Mouse (Mus musculus): ENCODE results near the gene Pacs2. TPM values are rescaled to one million over a fixed set of nuclear protein-coding genes. Genes with fewer than 3 reads are reported as not detected.

Pacs2 gene
- total RNA-seq, 2 experiments from 2014 or later: 14.5 to 18.3 TPM

DNA sequence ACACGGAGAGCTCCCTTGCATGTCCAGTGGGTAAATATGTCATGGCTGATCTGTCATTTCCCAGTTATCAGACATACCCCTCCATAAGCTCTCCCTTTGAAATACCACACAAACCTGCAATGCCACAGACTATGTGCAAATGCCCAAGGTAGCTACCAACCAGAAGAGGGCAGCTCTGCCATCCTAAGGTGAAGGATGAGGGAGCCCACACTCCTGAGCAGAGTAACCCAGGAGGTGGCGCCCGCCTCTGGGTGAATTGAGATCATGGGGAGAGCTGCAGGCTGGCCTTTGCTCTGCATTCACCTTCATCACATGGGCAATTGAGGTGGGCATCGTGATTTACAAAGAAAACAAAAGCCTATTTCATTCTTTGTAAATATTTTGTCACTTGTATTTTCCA is 9.3 kb upstream of the Pacs2 start:
- ATAC-seq (replicated peaks; ENCODE audit: low FRiP score, poor library complexity, severe bottlenecking): no peak

DNA sequence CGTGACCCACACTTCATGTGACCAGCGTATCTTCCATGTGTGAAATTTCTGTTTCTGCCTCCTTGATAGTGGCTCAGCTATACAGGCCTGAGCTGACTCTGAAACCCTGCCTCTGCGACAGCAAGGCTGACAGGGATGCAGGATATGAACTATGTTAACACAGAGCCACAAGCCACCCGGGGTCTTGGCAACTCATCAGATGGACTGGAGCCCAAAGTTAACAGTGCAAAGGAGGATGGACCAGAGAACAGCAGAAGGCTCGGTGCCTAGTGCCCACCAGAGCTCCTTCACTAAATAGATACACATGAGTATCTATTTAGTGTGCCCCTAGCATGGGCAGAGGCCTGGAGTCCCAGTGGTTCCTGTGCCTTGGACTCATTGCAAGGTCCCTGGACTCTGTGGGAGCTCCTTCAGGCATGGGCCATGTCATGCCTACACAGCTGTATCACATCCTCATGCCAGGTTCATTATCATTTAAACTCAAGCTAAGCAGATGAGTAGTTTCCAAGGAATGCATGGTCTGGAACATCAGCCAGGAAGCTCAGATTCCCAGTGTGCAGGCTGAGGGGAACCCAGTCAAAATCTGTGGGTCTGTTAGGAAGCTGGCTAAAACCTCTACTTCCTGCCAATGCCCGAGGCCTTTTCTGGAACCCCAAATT is 2.5 kb upstream of the Pacs2 start:
- ATAC-seq (replicated peaks; ENCODE audit: low FRiP score, poor library complexity, severe bottlenecking): no peak

DNA sequence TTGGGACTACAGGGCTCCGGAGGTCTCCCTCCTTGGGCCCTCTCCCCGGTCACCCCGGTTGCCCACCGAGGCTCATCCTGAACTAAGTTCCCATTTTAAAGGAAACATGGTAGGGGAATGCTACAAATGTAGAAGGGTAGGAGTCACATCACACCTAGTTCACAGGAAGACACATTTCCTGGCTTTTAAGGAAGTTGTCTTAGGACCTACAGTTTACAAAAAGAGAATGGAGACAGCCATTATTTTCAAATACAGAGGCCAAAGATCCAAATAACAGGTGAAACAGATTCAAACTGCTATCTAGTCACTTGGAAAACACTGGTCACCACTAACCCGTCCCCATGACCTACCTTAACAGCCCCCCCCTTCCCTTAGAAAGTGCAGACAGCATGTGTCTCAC is 1.9 kb upstream of the Pacs2 start:
- no peak for ATAC-seq (replicated peaks; ENCODE audit: low FRiP score, poor library complexity, severe bottlenecking)

DNA sequence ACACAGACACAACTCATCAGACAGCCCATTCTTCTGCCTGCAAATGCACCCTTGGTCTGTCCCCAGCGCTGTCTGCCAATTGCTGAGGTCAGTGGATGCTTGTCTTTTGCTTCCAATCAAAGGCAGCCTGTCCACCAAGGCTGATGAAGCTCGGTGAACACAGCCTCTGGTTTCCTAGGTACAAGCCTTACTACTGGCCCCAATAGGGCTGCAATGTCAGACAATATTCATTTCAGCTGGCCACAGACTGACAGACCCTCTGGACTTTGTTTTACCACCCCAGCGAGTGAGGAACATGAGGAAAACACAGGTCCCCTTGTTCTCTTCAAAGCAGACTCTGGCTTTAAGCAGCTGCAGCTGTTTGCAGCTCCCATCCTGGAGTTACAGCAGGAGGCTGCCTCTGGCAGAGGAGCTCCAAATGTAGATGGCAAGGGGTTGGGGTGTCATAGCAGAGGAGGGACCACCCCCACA is 1.3 kb upstream of the Pacs2 start:
- ATAC-seq (replicated peaks; ENCODE audit: low FRiP score, poor library complexity, severe bottlenecking): no peak

DNA sequence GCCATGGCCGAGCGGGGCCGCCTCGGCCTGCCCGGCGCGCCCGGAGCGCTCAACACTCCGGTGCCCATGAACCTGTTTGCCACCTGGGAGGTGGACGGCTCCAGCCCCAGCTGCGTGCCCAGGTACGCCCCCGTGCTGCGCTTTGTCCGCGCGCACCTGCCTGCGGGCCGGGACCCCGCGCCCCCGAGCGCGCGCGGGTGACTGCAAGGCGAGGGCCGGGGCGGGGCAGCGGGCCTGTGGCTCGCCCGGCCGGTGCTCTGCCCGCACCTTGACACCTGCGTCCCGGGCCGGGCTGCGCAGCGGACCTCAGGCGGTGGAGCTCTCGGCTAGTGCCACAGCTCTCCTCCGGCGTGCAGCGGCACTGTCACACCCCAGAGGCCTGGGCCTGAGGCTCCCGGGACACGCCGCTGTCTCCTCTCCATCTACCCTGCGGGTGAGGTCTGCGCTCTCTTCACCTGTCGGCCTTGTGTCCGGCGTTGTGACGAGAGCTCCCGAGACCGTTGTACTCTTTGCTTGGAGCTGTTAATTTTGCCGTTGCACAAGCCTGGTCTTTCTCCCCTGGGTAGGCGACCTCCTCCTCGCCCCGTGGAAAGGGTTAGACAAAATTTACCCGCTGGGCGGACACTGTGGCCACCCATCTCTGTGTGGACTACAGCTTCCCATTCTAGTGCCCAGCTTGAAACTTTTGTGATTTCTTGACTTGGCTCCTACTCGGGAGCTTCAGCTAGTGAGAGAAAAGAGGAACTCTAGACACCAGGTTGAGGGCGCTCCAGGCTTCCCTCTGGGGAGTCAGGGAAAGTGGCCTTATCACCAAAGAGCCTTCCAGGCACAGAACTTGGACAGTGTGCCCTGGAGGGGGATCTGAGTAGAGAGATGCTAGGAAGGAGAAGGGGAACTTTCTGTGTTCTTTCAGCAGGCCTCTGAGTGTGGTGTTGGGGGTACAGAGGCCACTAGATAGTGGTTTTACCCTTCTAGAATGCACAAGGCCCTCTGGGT is 551 bp downstream of the Pacs2 start:
- peak; percentile 64 for ATAC-seq (replicated peaks; ENCODE audit: low FRiP score, poor library complexity, severe bottlenecking)

DNA sequence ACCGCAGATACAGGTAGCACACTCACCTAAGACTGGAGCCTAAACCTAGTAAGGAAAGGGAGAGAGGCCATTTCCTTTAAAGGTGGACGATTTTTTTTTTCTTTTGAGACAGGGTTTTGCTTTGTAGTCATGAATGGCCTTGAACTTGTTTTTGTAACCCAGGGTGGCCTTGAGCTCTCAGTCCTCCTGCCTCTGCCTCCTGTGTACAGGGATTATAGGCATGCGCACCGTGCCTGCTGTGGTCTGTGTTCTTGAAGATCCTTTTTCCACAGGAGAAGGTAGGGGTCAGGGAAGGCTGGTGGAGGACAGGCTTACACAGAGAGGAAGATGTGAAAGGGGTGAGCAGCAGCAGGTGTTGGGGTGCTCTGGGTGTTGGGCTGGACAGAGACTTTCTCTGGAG is 1.6 kb downstream of the Pacs2 start:
- no peak for ATAC-seq (replicated peaks; ENCODE audit: low FRiP score, poor library complexity, severe bottlenecking)

DNA sequence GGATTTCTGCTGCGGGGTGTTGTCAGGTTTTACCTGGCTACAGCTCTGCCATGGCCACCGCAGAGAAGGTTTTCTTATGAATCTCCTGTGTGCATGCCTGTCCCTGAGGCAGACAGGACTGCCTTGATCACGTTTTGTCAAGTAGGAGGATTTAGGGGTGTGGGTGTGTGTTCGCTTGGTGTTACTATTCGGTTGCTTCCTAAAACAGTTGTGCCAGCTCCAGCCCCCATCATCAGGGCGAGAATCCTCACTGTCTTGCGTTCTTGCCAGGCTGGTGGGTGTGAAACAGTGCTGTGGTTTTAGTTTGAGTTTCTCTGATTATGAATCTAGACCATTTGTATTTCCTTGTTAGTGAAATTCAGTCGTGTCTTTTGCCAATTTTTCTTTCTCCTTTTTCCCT is 2.7 kb downstream of the Pacs2 start:
- no peak for ATAC-seq (replicated peaks; ENCODE audit: low FRiP score, poor library complexity, severe bottlenecking)

DNA sequence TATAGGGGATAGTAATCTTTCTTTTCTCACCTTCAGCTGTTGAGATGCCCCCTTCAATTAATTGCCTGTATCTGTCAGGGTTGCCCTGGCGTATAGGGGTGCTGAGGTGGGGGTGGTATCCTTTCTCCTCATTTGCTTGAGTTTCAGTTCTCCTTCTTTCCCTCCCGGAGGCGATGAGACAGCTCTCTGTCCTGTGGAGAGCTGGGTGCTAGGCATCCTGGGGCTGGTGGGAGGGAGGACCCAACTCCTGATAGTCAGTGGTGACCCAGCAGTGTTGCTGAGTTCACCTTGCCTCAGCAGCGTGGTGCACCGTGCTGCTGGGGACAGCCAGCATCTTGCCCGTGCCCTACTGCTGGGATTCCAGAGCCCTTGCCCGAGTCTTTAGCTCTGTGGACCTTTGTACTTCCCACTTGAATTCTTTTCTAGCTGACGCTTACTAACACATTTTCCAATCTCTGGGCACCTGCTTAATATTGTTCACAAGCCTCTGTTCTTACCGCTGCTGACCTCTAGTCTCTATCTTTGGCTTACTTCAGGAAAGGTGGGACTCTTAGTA is 3.2 kb downstream of the Pacs2 start:
- no peak for ATAC-seq (replicated peaks; ENCODE audit: low FRiP score, poor library complexity, severe bottlenecking)

DNA sequence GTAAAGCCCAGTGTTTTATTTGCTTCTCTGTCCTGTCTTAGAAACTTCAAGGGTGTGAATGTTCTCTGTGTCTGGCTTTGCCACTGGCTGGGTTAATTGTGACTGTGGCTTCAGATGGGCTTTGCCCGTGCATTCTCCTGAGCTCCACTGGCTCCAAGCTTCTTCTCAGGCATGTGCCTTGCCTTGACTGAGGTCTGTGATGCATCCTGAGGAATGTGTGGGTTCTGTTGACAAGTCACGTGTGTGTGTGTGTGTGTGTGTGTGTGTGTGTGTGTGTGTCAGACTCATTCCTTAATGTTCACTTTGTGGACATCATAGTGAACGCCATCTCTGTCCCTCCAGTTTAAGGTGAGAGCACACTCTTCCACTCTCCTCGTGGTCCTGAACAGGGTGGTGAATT is 4.5 kb downstream of the Pacs2 start:
- no peak for ATAC-seq (replicated peaks; ENCODE audit: low FRiP score, poor library complexity, severe bottlenecking)

DNA sequence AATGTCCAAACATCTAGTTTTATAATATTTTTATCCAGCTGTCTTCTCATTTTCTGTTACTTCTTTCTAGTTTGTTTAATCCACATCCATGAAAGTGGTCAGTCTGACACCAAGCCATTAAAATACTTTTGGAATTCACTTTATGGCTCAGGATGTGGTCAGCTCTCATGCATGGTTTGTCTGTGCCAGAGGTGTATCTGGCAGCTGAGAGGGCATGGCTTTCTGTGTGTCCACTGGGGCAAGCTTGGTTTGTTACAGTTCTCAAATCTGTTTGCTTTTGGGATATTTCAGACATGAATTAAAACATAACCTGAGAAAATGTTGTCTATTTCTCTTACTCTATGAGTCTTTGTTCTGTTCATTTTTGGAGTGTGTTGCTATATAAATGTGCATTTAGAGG is 7.2 kb downstream of the Pacs2 start:
- ATAC-seq (replicated peaks; ENCODE audit: low FRiP score, poor library complexity, severe bottlenecking): no peak

DNA sequence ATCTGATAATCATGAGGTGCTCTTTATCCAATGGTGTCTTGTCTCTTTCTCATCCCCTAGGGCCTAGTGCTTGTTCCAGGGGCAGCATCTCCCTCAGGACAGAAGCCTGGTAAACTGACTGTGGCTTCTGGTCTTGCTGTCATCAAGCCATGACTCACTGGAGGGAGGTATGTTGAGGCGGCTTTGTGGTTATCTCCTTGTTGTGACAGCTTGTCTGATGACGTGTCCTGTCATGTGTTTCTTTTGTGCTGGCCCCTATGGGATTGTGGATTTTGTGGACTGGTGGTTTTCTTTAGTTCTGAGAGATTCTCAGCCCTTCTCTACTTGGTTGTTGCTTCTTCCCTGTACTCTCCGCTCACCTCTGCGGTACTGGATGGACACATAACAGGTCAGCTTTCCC is 8.8 kb downstream of the Pacs2 start:
- no peak for ATAC-seq (replicated peaks; ENCODE audit: low FRiP score, poor library complexity, severe bottlenecking)

DNA sequence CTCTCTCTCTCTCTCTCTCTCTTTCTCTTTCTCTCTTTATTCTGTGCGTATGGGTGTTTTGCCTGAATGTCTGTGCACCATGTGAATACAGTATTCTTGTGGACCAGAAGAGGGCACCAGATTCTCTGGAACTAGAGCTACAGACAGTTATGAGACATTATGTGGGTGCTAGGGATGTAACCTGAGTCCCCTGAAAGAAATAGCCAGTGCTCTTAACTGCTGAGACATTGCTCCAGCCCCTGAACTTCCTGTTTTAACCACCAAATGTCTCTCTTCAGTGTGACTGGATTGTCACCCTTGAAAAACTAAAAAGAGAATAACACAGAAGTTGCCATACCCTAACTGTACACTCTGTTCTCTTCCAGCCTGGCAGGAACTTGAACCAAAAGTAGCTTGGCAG is 12.2 kb downstream of the Pacs2 start:
- ATAC-seq (replicated peaks; ENCODE audit: low FRiP score, poor library complexity, severe bottlenecking): no peak

DNA sequence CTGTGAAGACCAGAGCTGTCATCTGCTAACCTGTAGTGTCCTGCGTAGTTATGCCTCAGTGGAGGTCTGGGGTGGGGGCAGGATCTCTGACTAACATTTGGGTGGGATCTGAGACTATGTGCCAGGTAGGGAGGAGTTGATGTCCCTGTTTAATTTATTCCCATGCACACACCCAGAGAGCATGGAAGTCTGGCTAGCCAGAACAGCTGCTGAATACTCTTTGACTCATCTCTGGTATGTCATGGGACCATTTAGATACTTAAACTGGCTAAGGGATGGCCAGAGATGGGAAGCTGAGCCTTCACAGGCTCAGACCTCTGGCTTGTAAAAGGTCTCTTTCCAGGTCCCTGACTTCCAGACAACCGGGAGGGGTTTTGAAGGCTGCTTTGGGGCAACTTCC is 13.2 kb downstream of the Pacs2 start:
- no peak for ATAC-seq (replicated peaks; ENCODE audit: low FRiP score, poor library complexity, severe bottlenecking)

DNA sequence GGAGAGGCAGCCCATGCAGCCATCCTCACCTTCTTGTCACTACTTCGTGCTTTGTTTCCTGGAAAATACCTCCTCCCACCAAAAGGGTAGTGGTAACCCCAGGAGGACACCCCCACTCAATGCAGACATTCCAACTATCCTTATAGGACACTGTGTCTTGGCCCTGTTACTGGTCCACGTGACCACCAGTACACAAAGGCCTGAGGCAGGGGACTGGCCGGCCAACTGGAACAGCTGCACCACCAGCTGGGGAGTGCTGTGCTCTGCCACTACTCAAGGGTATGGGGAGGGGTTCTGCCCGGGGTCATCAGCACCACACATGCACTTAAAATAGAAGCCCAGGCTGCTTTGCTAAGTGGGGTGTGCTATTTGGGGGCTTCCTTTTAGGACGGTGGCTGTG is 13.8 kb downstream of the Pacs2 start:
- no peak for ATAC-seq (replicated peaks; ENCODE audit: low FRiP score, poor library complexity, severe bottlenecking)

DNA sequence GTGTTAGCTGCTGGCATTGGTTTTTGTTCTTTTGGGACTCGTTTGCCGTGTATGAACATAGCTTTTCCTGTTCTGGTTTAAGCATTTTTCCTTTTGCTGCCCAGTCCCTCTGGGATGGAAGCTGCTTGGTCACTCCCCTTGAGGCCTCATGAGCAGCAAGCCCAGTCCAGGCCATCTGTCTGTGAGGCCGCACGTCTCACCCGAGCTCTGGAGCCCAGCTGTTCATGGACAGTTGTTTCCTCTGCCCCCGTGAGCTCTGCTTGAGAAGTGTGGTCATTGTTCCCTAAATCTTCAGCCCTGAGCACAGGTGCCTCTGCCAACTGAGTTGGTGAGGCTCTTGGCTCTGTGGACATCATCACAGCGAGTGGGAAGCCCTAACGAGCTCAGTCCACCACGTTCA is 14.6 kb downstream of the Pacs2 start:
- no peak for ATAC-seq (replicated peaks; ENCODE audit: low FRiP score, poor library complexity, severe bottlenecking)

DNA sequence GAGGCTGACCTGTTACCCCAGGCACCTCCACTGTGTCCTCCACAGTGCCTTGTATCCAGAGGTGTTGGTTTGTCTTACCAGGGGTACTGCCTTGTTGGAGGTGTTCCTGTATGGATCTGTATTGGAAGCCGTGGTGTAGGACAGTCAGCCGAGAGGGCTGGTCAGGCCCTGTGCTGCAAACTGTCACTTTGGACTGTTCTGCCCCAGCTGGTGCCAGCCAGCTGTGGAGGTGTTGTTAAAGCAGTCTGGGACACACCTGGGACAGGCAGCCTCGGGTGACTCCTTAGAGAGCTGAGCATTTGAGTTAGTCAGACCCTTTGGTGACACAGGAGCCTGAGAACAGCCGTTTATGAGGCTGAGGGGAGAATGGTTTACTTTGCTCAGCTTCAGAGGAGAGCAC is 15.7 kb downstream of the Pacs2 start:
- ATAC-seq (replicated peaks; ENCODE audit: low FRiP score, poor library complexity, severe bottlenecking): no peak

DNA sequence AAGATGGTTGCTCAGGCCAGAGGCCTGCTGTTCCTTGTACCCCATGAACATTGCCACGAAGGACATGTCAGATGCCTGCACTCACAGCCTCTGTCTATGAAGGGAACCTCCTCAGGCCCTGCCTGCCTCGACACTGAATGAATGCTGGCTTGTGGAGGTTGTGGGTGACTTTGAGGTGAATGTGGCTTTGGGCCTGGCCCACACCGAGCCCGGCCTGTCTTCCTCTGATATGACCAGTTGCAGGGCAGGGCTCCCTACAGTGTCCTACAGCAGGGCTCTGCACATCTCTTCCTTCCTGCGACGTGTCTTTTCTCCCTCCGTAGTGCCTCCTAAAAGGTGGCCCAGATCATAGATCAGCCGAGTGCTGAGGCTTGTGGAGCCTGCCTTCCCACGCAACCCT is 16.7 kb downstream of the Pacs2 start:
- ATAC-seq (replicated peaks; ENCODE audit: low FRiP score, poor library complexity, severe bottlenecking): peak; percentile 88

DNA sequence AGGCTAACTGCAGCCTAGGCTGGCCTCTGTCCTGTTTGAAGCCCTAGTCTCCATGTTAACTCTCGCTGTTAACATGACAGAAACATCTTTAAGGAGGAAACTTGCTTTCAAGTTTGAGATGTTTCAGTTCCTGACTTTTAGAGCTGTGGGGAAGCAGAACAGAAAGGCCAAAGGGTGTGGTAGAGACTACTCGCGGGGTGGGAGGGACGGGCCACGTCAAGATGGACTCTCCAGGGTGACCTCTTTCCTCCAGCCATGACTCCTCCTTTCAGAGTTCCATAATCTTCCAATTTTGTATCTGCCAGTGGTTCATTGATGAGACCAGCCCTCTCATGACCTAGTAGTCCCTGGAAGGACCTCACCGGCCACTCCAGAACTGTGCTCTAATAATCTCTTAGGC is 17.1 kb downstream of the Pacs2 start:
- peak; percentile 40 for ATAC-seq (replicated peaks; ENCODE audit: low FRiP score, poor library complexity, severe bottlenecking)

DNA sequence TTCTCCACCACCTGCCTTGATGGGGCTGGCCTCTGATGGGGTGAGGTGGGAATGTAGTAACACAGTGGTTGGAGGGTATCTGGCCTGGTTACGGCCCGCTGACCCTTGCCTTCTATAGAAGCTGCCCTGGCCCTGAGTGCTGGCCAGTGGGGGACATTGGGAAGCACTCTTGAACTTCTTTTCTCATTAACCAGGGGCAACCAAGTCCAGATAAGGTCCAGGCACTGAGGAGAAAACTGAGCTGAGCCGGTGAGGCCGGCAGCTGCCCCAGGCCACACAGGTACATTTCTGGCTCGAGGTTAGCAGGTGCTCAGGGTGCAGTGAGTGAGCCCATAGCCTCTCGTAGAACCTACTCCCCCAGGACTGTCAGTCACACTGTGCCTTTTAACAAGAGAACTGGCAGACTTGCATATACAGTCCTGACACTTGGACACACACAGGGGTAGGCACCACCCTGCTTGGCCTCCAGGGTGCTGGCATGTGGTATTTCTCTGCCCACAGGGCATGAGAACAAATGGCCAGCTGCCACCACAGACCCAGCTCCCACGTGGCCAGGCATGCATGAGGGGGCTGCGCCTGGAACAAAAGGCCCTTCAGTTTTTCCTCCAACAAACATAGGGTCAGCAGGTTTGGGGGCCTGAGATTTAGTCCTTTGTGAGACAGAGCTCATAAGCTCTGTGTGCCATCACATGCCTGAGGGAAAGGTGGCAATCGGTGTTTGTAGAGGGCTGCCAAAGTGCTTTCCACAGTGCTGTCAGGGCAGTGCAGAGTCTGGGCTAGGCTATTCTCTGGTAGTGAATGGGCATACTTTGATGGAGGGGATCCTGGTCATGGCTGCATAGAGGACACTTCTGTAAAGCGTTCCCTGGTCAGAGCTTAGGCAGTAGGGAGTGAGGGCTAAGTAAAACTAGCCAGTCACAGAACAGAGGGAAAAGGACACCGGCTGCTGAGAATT is 18.3 kb downstream of the Pacs2 start:
- ATAC-seq (replicated peaks; ENCODE audit: low FRiP score, poor library complexity, severe bottlenecking): no peak

DNA sequence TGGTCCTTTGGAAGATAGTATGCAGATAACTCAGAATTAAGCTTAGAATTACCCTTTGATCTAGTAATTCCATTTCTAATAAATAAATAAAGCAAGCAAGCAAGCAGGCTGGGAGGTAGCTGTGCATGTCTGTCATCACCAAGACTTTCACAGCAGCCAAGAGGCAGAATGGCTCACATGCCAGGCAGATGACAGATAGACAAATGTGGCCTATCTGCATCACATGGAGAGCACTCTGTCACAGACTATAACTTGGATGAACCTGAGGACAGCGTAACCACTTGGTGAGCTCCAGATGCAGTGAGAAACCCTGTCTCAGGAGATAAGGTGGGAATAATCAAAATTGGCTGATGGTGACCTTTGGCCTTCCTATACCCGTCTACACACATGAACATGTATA is 20.8 kb downstream of the Pacs2 start:
- ATAC-seq (replicated peaks; ENCODE audit: low FRiP score, poor library complexity, severe bottlenecking): no peak
